Mouse (Mus musculus) layer of hippocampus, adult 18-20 months (tissue): ENCODE data around the gene Spice1. TPM values are rescaled to one million over a fixed set of nuclear protein-coding genes. Genes with fewer than 3 reads are reported as not detected.

Experiments used
- DNase-seq, 2 experiments: peaks; one replicate each; pipeline ENCODE4 v3.0.0; 2022; ENCODE audit warnings: low spot score in 2 of 2
- long read RNA-seq: library from polyadenylated mRNA; stranded (forward); transcript quantifications from one replicate; pipeline ENCODE4 v2.0.0, GENCODE M21; 2021
- total RNA-seq, 2 experiments: library from RNA; stranded (reverse); gene quantifications; 2 replicates each; pipeline ENCODE4 v1.2.3; 2021

The Spice1 gene
- 10 to 100 TPM; 18.7 to 19.5 TPM for total RNA-seq
- long read RNA-seq, full-length matches to known transcripts = 13 of 17 reads
- long read RNA-seq, partial matches to known transcripts = 2 of 17 reads
- long read RNA-seq, other reads (novel, unspliced or antisense) = 2 of 17 reads

- DNase-seq = peak; percentile 88 to 95
Observed at GRCm38 (mm10) chr16:44347071-44347901, at the start of gene Spice1. Gene Spice1, plus strand, starts transcription at chr16:44347121.

DNA sequence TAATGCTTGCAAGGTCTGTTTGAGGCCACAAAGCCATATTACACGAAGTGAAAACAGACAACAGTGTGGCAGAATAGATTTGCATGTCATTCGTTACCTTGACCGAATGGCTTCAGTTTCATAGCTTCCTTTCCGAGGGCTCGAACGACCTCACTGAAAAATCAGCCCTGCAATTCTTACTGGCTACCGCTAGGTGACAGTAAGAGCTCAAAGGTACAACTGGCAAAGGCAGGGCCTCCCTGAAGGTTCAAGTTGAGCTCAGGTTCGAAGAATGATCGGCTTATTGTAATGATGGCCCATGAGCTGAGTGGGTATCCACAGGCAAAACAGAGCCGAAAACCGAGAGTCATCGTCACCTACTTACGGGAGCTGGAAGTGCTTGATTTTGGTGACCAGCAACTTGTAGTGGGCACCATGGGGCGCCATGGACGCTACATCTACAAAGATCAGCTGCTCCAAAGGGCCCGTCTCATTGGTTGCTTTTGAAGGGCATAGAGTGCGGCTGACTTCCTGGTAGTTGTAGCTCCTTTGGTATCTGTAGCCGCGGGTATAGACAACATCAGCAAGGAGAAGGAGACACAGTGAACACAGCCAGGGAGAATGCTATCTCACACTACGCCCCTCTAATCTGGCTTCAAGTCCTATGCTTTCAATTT lies 47.4 kb upstream of the Spice1 start:
- DNase-seq = no peak

DNA sequence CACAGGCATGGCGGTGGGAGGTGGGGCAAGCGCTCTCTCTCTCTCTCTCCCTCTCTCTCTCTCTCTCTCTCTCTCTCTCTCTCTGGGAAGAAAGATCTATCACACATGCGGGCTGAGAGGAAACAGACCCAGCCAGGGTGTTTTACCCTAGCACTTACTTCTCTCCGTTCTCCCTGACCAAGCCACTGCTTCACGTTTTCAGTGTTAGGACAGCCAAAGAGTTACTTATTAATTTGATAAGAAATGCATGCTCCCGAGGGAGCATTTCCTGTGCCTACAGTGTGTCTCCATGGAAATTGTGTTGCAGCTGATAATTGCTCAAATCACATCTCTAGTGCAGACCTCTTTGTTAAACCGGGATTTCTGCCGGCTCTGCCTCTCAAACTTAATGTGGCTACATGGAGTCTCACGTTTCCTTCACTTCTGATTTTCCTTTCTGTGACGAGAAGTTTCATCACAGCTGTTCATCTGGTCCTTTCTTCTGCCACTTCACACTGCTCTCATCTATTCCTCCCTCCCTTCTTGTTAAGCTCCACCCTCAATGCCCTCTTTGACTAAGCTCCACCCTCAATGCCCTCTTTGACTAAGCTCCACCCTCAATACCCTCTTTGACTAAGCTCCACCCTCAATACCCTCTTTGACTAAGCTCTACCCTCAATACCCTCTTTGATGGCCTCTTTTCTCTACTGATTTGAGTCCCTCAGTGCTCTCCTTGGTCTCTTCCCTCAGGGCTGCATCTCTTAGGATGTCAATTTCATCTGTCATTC lies 44.6 kb upstream of the Spice1 start:
- DNase-seq = no peak

DNA sequence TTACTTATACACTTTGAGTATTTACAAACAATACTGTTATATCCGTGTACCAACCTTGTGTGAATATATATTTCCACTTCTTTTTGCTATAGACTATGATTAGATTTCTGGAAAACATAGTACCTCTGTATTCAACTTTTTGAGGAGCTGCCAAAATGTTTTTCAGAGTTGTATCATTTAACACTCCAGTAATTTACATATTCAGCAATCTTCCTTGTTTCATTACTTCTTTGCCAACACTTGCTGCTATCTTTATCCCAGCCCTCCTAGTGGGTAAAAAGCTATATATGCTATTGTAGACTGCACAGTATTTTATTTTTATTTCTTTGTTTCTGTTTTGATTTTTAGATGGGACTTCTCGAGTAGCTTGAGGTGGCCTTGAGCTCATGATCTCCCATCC lies 43.1 kb upstream of the Spice1 start:
- DNase-seq = no peak

- no peak for DNase-seq
Observed at GRCm38 (mm10) chr16:44305606-44306005, 41.3 kb upstream of the Spice1 start.

GRCm38 (mm10) chr16:44313422-44313821 lies 33.5 kb upstream of the Spice1 start:
- DNase-seq = no peak

DNA sequence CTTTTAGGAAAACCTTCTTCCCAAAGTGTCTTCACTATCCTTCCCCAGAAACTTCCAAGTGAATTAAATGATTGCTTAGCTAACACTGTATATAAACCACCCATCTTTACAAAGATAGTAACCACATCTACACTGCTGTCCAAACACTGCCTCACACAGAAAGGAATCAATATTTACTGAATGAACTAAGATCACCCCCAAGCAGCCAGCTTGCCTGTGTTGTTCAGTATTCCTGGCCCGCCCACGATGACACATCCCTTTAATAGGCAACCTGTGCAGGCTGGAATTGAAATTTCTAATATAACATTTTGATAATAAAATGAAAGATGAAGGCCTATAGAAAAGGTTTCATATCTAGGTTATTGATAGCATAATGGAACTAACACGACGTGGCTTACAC lies 30.6 kb upstream of the Spice1 start:
- DNase-seq = no peak

- no peak for DNase-seq
Observed at GRCm38 (mm10) chr16:44320232-44320631, 26.7 kb upstream of the Spice1 start.

- DNase-seq = no peak
Observed at GRCm38 (mm10) chr16:44328644-44329043, 18.3 kb upstream of the Spice1 start.

GRCm38 (mm10) chr16:44330657-44331056 lies 16.3 kb upstream of the Spice1 start:
- peak in 1 of 2 experiments; percentile 31 for DNase-seq

DNA sequence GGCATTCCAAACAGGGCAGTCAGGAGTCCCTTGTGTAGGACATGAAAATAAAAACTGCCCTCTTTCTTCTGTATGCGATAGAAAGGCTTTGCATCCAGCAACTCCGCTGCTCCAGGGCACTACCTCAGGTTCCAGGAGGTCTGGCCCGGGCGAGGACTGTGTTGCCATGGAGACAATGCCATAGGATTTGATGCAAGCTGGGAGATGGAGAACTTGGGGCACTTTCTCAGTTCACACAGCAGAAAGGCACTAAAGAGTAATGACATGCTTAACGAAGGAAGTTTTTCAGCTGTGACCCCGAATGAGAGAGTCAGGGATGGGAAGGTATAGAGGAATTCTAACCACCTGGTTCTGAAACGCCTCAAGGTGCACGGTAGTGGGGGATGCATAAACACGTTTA lies 15.8 kb upstream of the Spice1 start:
- DNase-seq = peak in 1 of 2 experiments; percentile 47

GRCm38 (mm10) chr16:44331671-44331994 lies 15.3 kb upstream of the Spice1 start:
- DNase-seq = peak in 1 of 2 experiments; percentile 51

DNA sequence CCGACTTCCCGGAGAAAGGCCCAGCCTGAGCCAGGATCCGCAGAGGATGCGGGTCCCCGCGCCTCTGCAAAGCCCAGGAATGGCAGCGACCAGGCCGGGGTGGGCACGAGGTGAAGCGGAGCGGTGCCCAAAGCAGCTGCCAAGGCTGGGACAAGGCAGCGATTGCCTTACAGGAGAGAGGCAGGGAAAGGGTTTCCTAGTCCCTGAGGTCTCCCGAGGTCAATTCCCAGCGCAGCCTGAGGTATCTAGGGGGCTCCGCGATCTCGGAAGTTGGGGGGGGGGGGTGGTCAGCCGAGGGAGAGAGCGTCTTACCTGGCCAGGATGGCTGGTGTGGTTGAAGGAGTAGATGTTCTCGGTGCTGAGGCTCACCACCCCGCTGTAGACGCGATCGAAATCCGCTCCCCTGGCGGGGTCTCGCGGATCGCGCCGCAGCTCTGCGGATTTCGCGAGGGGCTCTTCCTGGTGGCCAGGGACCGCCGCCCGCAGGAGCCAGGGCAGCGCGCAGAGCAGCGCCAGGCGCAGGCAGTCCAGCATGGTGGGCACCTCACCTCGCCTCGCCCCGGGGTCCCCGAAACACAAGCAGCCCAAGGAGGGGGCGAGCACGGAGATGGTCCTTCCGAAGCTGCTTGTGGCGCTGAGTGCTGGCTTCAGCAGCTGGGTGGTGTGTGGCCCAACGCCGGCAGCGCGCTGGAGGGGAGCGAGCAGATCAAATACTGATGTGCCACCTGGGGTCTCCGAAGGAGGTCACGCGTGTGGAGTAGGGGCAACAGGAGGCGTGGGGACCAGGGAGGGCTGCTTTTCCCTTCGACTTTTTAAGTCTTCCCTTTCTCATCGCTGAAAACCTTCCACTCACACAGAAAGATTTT lies 14.7 kb upstream of the Spice1 start:
- DNase-seq = peak; percentile 19 to 42

- DNase-seq = peak in 1 of 2 experiments; percentile 51
Observed at GRCm38 (mm10) chr16:44332861-44333284, 14.0 kb upstream of the Spice1 start, which contains the start of gene Sidt1. Gene Sidt1, minus strand, starts transcription at chr16:44333196.

DNA sequence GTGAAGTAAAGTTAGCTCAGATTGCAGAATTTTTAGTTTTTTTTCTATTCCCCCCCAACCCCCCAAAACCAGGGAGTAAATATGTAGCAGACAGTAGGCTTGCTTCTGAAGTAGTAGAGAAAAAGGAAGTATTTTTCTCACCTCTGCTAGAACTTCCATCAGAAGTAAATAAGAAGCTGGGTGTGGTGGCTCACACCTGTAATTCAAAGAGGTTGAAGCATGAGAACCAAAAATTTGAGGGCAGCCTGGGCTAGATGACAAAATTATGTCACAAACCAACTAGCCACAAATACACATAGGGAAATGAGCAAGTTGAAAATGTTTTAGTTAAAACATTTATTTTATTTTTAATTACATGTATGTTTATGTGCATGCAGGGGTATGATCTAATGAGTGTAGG lies 9.4 kb upstream of the Spice1 start:
- DNase-seq = no peak

DNA sequence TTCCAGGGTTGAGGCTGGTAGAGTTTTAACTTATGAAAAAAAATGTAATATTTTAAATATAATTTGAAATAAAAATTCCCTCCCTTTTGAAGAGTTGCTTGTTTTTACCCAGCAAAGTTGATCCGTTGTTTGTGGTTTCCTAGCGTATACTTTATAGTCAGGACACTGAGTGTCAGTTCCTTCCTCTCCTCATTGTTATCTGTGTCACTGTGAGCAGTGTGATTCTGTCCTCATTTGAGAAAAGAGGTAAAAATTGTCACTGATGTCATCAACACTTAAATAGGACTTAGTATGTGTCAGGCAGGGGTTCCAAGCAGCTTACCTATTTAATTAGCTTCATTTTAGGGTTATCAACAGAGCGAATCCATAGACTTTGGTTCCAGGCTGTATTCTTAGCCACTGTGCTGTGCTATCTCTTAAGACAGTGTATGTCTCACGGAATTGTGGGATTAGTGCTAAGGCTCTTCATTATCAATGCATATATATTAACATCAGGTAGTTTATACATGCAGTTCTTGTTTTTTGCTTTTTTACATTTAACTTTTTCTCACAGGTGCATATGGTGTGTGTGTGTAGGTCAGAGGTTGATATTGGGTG lies 3.0 kb downstream of the Spice1 start:
- no peak for DNase-seq

GRCm38 (mm10) chr16:44356291-44356690 lies 9.4 kb downstream of the Spice1 start:
- no peak for DNase-seq

GRCm38 (mm10) chr16:44357571-44358268 lies 10.8 kb downstream of the Spice1 start:
- no peak for DNase-seq
